In the genomic region with DNA sequence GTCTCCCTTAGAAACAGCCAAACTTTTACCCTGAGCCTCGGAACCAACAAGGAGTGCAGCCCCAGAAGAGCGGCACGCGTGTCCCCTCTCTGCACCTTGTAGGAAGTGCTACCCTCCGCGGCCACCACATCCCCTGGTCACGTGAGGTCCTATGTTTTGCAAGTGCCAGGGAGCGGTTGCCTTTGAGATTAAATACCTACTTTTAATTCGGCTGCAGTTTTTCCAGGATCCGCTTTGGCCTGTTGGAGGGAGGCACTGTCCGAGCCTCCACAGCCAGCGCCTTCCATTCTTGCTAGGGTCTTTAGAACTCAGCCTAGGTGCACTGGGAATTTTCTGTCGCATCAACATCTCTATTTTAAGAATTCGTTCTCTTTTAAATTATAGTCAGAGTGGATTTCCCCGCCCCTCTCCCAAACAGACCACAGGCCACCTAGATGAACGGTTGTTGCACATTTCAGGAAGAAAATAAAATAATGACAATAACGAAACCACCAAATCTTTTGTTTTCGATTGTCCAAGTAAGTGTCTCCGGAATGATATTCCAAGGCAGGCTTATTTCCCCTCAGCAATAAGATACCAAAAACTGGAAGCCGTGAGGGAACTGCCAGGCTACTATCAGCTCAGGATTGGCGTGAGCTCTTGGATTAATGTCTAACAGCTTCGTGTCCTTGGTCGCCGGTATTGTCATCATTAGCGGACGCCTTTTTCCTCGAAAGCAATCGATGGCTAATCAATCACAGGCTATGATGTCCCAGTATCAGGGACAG, we compare ENCODE assay signal across 8 mouse cellular contexts. TPM values are rescaled to one million over a fixed set of nuclear protein-coding genes. Genes with fewer than 3 reads are reported as not detected.
DNase-seq lines count a peak whose midpoint lies in the region; ATAC-seq and TF ChIP-seq lines count a peak whose summit lies in the region.

No protein-coding gene starts in this region.

- TF ChIP-seq CTCF in brain, embryonic 14.5 days (IDR thresholded peaks at IDR 0.05; ENCODE audit: borderline replicate concordance, extremely low read depth, insufficient read depth, insufficient read length) = no peak
- no peak for TF ChIP-seq CTCF in liver, embryonic 14.5 days (IDR thresholded peaks at IDR 0.05; ENCODE audit: low read depth)

- H3K4me3 ChIP-seq in hindbrain, embryonic 11.5 days (ENCODE audit: low read depth, low read length) = no peak overlapping the region
- peak overlapping the region; percentile 41 to 70; a peak in 3 of 4 replicates for H3K4me3 ChIP-seq in liver, embryonic 14.5 days (ENCODE audit: insufficient read depth in 1 of 2, low read depth in 2 of 2, low read length in 2 of 2)

- no peak for TF ChIP-seq EP300 in liver, embryonic 14.5 days (IDR thresholded peaks at IDR 0.05; ENCODE audit: low read depth)

- no peak overlapping the region for H3K27ac ChIP-seq in hindbrain, embryonic 11.5 days (ENCODE audit: low read depth, low read length)
- no peak overlapping the region for H3K27ac ChIP-seq in liver, embryonic 14.5 days

- peaks cover 77% of the 10 kb centered on the region for H3K27me3 ChIP-seq in hindbrain, embryonic 11.5 days (ENCODE audit: control insufficient read depth, insufficient read depth, low read length)
- peaks cover 85% of the 10 kb centered on the region for H3K27me3 ChIP-seq in liver, embryonic 14.5 days (ENCODE audit: control insufficient read depth, insufficient read depth, low read length)

- ATAC-seq in hindbrain, embryonic 11.5 days (ENCODE audit: low FRiP score) = no peak; the same call in 1 of the 2 replicates
- no peak for ATAC-seq in liver, embryonic 14.5 days (ENCODE audit: insufficient read depth)

- peaks cover 10% of the 10 kb centered on the region; the same call in 1 of the 2 replicates for H3K4me1 ChIP-seq in hindbrain, embryonic 11.5 days (replicated peaks; ENCODE audit: control insufficient read depth, insufficient read depth, low read length)
- no peaks in the 10 kb centered on the region; a peak in 1 of 4 replicates for H3K4me1 ChIP-seq in liver, embryonic 14.5 days (replicated peaks; ENCODE audit: control insufficient read depth in 2 of 2, insufficient read depth in 2 of 2, low read length in 1 of 2)

- WGBS in hindbrain, embryonic 11.5 days = 2% methylated on average over 28 of the region's 28 CpGs
- WGBS in liver, embryonic 14.5 days (ENCODE audit: insufficient replicate concordance) = 2% methylated on average over 28 of the region's 28 CpGs

- DNase-seq in adrenal gland, postnatal 10 days = peak; percentile 39
- DNase-seq in adrenal gland, adult 8-10 months = no peak
- DNase-seq in brain, embryonic 14.5 days (ENCODE audit: low read depth) = peak; percentile 39
- peak; percentile 52 for DNase-seq in hindbrain, embryonic 11.5 days (ENCODE audit: low spot score)
- DNase-seq in liver, embryonic 14.5 days (ENCODE audit: low read depth in 3 of 3, low spot score in 3 of 3) = no peak
- DNase-seq in naive thymus-derived CD4-positive, alpha-beta T cell, adult 2 months (ENCODE audit: low read depth) = peak; percentile 34
- no peak for DNase-seq in gastrocnemius, postnatal 14 days
- no peak for DNase-seq in layer of hippocampus, adult 18-20 months (ENCODE audit: low spot score in 2 of 2)

- no peak overlapping the region for H3K4me2 ChIP-seq in hindbrain, embryonic 11.5 days (replicated peaks; ENCODE audit: low read depth, low read length)
- peak overlapping the region; percentile 79 for H3K4me2 ChIP-seq in liver, embryonic 14.5 days (ENCODE audit: low read depth)

- intact Hi-C loops in gastrocnemius, postnatal 14 days (cut with DNase I; ENCODE audit: low total_unique reads) = loop anchor here (10.0 kb wide), 1 partner anchor 279 kb away; no protein-coding TSS in a partner anchor

- no peak for TF ChIP-seq POLR2A in brain, embryonic 14.5 days (IDR thresholded peaks at IDR 0.05; ENCODE audit: borderline replicate concordance, extremely low read depth, insufficient read depth, insufficient read length, poor library complexity, severe bottlenecking)

- H3K9me3 ChIP-seq in hindbrain, embryonic 11.5 days (ENCODE audit: control insufficient read depth, low read length) = no peaks in the 10 kb centered on the region
- no peaks in the 10 kb centered on the region for H3K9me3 ChIP-seq in liver, embryonic 14.5 days (ENCODE audit: control insufficient read depth, low read length)

- no peak overlapping the region for H3K9ac ChIP-seq in hindbrain, embryonic 11.5 days (ENCODE audit: low read depth, low read length)
- H3K9ac ChIP-seq in liver, embryonic 14.5 days (replicated peaks) = no peak overlapping the region

- no peaks in the 10 kb centered on the region for H3K36me3 ChIP-seq in hindbrain, embryonic 11.5 days (ENCODE audit: control insufficient read depth, insufficient read depth, low read length)
- H3K36me3 ChIP-seq in liver, embryonic 14.5 days (replicated peaks; ENCODE audit: control insufficient read depth, insufficient read depth, low read depth) = no peaks in the 10 kb centered on the region

RNA-seq across cellular contexts. Expression of gene Hlx, which starts 1.1 kb away (rescaled TPM):
- 10 to 100 TPM; 40.7 to 47.8 TPM for total RNA-seq in adrenal gland, postnatal 10 days (2021)
- total RNA-seq in adrenal gland, adult 8-10 months (2022) = 10 to 100 TPM; 10.0 to 16.0 (median 12.7) TPM
- polyA plus RNA-seq in brain, embryonic 14.5 days (2012; rRNA removed) = 0.92 and 2.0 TPM in 2 replicates
- 3.9 and 4.1 TPM in 2 replicates for polyA plus RNA-seq in hindbrain, embryonic 11.5 days (2014; fragmentation: Nextera tagmentation; extraction: Ambion mirVana)
- 2.7 and 3.1 TPM in 2 replicates for polyA plus RNA-seq in liver, embryonic 14.5 days (2012; rRNA removed)
- 3.5 and 3.9 TPM in 2 replicates for polyA plus RNA-seq in liver, embryonic 14.5 days (2014; fragmentation: Nextera tagmentation; extraction: Ambion mirVana)
- total RNA-seq in gastrocnemius, postnatal 14 days (2021) = 10 to 100 TPM; 22.9 to 24.1 TPM
- 1 to 10 TPM in 1 of 2 experiments, under 1 TPM in 1; 0.61 to 1.1 TPM for total RNA-seq in layer of hippocampus, adult 18-20 months (2021)

Comparison
In these comparisons a context has a peak if more than half of its experiments do, and no peak if none do; other contexts are left out.
1. DNase-seq: peak in adrenal gland, postnatal 10 days (single experiment), brain, embryonic 14.5 days (single experiment), hindbrain, embryonic 11.5 days (single experiment) and naive thymus-derived CD4-positive, alpha-beta T cell, adult 2 months (single experiment); none in adrenal gland, adult 8-10 months (single experiment), liver, embryonic 14.5 days (0 of 3), gastrocnemius, postnatal 14 days (single experiment) and layer of hippocampus, adult 18-20 months (0 of 2).
2. RNA of gene Hlx, which starts 1.1 kb away (total RNA-seq): 40.7 to 47.8 TPM in adrenal gland, postnatal 10 days, 22.9 to 24.1 TPM in gastrocnemius, postnatal 14 days and 10.0 to 16.0 TPM in adrenal gland, adult 8-10 months; 0.61 to 1.1 TPM in layer of hippocampus, adult 18-20 months; every median in the first group is over 4 times any median in the second.